In the genomic region with DNA sequence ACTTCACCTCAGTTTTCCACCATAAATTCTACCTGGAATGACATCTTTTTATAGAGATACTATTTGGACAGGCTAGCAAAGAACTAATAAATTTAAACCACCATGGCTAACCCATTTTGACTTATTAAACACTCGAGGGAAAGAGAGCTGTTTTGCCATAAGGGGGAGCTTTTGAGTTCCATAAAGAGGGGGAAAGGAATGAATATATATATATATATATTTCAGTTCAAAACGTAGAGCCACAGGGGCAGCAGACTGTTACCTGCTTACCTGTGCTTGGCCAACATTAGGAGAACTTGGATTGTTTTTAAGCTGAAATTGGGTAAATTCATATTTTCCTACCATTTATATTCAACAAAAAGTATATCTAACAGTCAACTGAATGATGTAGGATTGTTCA, we compare ENCODE assay signal across 7 mouse cellular contexts. TPM values are rescaled to one million over a fixed set of nuclear protein-coding genes. Genes with fewer than 3 reads are reported as not detected.
A peak's percentile ranks its signal among the peaks of the same experiment; 100 is the strongest.
DNase-seq lines count a peak whose midpoint lies in the region; ATAC-seq lines count a peak whose summit lies in the region.

No protein-coding gene starts in this region.

- no peak overlapping the region for H3K4me3 ChIP-seq in forebrain, embryonic 14.5 days (ENCODE audit: low read depth, low read length)
- no peak overlapping the region for H3K4me3 ChIP-seq in midbrain, embryonic 13.5 days (replicated peaks)

- peaks cover 12% of the 10 kb centered on the region; the same call in 1 of the 2 replicates for H3K4me1 ChIP-seq in forebrain, embryonic 14.5 days (ENCODE audit: control insufficient read depth, insufficient read depth, low read length)
- H3K4me1 ChIP-seq in midbrain, embryonic 13.5 days (replicated peaks), result peaks cover 25% of the 10 kb centered on the region

- ATAC-seq in forebrain, embryonic 14.5 days, result no peak
- ATAC-seq in midbrain, embryonic 13.5 days, result no peak
- ATAC-seq in monocyte, adult 5-6 weeks (replicated peaks; ENCODE audit: insufficient number of reproducible peaks, low FRiP score, low TSS enrichment, poor library complexity, severe bottlenecking), result no peak

- H3K9me3 ChIP-seq in forebrain, embryonic 14.5 days (replicated peaks; ENCODE audit: control insufficient read depth, low read length), result no peaks in the 10 kb centered on the region
- H3K9me3 ChIP-seq in midbrain, embryonic 13.5 days, result no peaks in the 10 kb centered on the region

- peak; percentile 26 for DNase-seq in kidney, adult 9 months
- DNase-seq in kidney, adult 11 months, result no peak
- DNase-seq in cerebellum, postnatal 10 days, result peak; percentile 41 to 55
- peak; percentile 69 for DNase-seq in forebrain, embryonic 14.5 days (ENCODE audit: low spot score)
- DNase-seq in spleen, adult 12 weeks (ENCODE audit: low spot score), result no peak

- no peaks in the 10 kb centered on the region for H3K36me3 ChIP-seq in forebrain, embryonic 14.5 days (ENCODE audit: control insufficient read depth, insufficient read depth, low read length)
- H3K36me3 ChIP-seq in midbrain, embryonic 13.5 days, result no peaks in the 10 kb centered on the region

- peaks cover 7% of the 10 kb centered on the region; the same call in 1 of the 2 replicates for H3K27me3 ChIP-seq in forebrain, embryonic 14.5 days (replicated peaks; ENCODE audit: control insufficient read depth, insufficient read depth, low read length)
- H3K27me3 ChIP-seq in midbrain, embryonic 13.5 days, result peaks cover 16% of the 10 kb centered on the region

- no peak overlapping the region for H3K27ac ChIP-seq in forebrain, embryonic 14.5 days (ENCODE audit: low read depth, low read length)
- no peak overlapping the region for H3K27ac ChIP-seq in midbrain, embryonic 13.5 days

- H3K4me2 ChIP-seq in forebrain, embryonic 14.5 days (ENCODE audit: low read length), result no peak overlapping the region
- peak overlapping the region; percentile 85 for H3K4me2 ChIP-seq in midbrain, embryonic 13.5 days (replicated peaks)

- H3K9ac ChIP-seq in forebrain, embryonic 14.5 days (ENCODE audit: low read length), result no peak overlapping the region
- no peak overlapping the region for H3K9ac ChIP-seq in midbrain, embryonic 13.5 days (replicated peaks)

- WGBS in forebrain, embryonic 14.5 days, result 2% methylated on average over 2 of the region's 2 CpGs
- 0% methylated on average over 2 of the region's 2 CpGs for WGBS in midbrain, embryonic 13.5 days

RNA-seq across cellular contexts. Expression of gene Pappa, which starts 1.1 kb away (rescaled TPM):
- 0.39 and 0.47 TPM in 2 replicates for polyA plus RNA-seq in forebrain, embryonic 14.5 days (2014; fragmentation: Nextera tagmentation; extraction: Ambion mirVana)
- 0.59 and 0.66 TPM in 2 replicates for polyA plus RNA-seq in midbrain, embryonic 13.5 days (2015; fragmentation: Nextera tagmentation; extraction: Ambion mirVana)
- not detected in 3 replicates for total RNA-seq in monocyte, adult 5-6 weeks (2017)

Comparison
In these comparisons a context has a peak if more than half of its experiments do, and no peak if none do; other contexts are left out.
1. DNase-seq: peak in kidney, adult 9 months (single experiment), cerebellum, postnatal 10 days (2 of 2) and forebrain, embryonic 14.5 days (single experiment); none in kidney, adult 11 months (single experiment) and spleen, adult 12 weeks (single experiment).